Mouse (Mus musculus) layer of hippocampus, adult 9-10 months (tissue): Measurements from ENCODE around the gene Slc39a2.

Experiments
- DNase-seq: peaks from one replicate; pipeline ENCODE4 v3.0.0; 2022; ENCODE audit warnings: low spot score

Slc39a2 gene

DNA sequence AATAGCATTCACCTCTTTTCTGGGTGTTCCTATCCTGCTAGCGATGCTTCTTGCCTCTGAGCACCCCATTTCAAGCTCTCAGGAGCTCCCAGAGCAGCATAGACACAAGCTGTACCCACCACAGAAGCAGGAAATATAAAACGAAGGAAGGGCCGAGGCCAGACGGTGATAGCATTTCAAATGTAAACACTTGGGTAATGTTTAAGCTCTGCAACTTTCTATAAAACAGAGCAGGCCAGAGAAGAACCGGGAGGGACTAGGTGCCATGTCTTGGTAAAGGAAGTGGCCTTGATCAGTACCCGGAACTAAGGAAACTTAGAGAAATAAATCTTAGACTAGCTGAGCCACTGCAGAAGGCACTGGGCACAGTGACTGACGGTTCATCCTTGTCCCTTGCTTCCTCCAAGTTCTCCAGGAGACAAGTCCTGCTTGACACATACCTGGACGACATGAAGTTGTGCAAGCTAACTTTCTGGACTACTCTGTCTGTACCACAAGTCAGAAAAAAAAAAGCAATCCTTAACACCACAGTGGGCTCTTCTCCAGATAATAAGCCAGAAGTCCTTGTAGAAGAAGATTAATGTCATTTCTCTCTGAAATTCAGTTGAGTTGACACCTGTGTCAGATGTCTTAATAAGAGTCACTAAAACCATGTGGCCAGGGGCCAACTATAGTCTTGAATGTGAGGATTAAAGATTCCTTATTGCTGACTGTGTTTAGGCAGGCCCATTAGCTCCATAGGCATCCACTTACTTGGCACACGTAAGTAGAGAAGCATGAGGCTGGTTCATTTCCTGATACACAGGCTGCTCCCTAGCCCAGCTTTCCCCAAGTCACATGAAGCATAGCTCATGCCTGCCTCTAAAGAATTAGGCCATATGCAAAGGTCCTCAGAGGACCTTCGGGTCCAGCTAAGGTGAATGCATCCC lies 39.7 kb downstream of the Slc39a2 start:
- no peak for DNase-seq

DNA sequence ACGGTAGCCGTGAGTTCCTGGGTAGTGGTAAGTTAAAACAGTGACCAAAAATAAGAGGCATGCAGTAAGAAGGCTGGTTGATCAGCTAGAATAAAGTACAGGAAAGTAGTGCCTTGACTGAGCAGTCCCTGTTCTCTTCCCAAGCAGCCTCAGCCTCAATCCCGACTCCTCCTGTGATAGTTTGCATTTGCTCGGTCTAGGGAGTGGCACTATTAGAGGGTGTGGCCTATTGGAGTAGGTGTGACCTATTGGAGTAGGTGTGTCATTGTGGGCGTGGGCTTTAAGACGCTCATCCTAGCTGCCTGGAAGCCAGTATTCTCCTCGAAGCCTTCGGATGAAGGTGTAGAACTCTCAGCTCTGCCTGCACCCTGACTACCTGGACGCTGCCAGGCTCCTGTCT lies 46.3 kb downstream of the Slc39a2 start:
- DNase-seq: no peak

DNA sequence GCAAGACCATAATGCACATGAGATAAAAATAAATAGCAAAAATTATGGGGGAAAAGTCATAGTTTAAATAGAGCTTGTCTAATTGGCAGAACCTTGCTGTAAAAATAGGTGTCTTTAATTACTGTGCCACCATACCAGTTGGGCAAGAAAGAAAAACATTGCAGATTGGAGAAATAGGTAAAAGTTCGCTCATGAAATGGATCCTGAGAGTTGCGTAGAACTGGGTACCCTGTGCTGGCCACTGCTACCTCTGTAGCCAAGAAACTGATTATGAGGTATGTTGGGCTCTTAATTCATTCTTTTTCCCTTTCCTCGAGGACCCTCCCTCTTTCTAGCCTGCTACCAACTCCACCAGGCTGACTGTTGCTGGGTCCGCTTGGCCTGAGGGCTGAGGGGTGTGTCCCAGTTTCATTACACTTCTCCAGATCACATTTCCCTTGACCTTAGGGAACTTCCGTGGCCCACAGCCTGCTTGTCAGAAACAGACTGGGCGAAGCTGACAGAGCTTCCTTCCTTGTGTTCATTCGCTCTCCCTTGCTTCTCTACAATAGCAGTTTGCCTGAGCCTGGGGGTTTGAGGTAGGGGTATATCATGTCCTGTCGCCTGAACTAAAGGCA lies 48.4 kb downstream of the Slc39a2 start:
- DNase-seq: no peak

DNA sequence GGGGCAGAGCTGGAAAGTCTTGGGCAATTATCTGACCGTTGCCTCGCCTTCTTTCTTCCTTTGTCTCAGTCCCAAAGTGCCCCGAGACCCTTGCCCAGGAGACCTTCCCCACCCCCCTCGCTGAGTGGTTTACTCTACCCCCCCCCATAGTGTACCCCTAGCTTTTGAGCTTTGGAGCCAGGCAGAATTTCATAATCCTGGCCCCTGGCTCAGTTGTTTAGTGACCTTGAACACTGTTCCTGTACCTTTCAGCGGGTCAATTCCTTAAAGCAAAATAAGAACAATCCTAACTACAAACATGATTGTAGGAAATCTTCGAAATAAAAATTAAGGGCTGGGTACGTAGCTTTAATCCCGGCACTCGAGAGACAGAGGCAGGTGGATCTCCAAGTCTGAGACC lies 48.9 kb downstream of the Slc39a2 start:
- DNase-seq: no peak

DNA sequence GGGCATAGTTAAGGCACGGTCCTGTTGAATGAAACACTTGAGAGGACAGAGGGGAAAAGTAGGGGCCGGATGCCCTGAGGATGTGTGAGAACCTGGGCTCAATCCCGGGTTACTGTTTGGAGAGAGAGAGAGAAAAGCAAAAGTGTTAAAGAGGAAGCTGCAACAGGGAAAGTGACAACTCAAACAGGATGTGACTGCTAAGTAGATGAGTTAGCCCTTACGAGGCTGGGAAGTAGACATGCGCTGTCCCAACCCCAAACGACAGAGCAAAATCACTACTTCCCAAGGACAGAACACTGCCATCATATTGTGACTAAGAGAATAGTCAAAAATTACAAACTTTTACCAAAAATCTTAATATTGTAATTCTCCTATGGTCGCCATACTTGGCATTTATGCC lies 49.5 kb downstream of the Slc39a2 start:
- no peak for DNase-seq

DNA sequence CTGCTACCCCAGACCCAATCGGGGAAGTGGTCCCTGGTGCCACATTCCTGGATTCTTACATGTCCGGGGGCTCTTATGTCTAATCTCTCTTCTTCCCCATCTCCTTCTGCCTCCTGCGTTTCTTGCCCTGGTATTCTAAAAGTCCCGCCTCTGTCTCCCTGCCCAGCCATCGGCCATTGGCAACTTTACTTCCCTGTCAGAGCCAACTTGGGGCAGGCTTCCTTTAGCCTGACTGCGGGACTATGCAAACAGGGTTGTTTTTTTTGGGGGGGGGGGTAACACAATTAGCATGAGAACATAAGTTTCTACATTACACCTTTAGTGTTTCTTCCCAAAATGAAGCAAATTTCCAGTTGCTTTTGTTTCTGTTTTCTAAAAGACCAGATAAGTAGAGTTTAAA lies 50.6 kb downstream of the Slc39a2 start:
- no peak for DNase-seq
